Mouse (Mus musculus): ENCODE results near the gene Nphp4. TPM values are rescaled to one million over a fixed set of nuclear protein-coding genes. Genes with fewer than 3 reads are reported as not detected.
A peak's percentile ranks its signal among the peaks of the same experiment; 100 is the strongest.

The Nphp4 gene
- total RNA-seq, 1 experiment from 2014 or later = not detected

- ATAC-seq (replicated peaks; ENCODE audit: insufficient number of reproducible peaks, low FRiP score, low TSS enrichment, poor library complexity, severe bottlenecking) = no peak
These were observed 565 bp upstream of the Nphp4 start for GRCm38 (mm10) chr4:152475941-152476340.

- ATAC-seq (replicated peaks; ENCODE audit: insufficient number of reproducible peaks, low FRiP score, low TSS enrichment, poor library complexity, severe bottlenecking) = no peak
These were observed 580 bp downstream of the Nphp4 start for GRCm38 (mm10) chr4:152477106-152477465.

GRCm38 (mm10) chr4:152477466-152478223, 1.1 kb downstream of the Nphp4 start, which contains the start of gene Kcnab2:
Gene Kcnab2, minus strand, starts transcription at chr4:152477871.
- ATAC-seq (replicated peaks; ENCODE audit: insufficient number of reproducible peaks, low FRiP score, low TSS enrichment, poor library complexity, severe bottlenecking) = peak; percentile 96

GRCm38 (mm10) chr4:152478224-152478567, 1.7 kb downstream of the Nphp4 start:
- ATAC-seq (replicated peaks; ENCODE audit: insufficient number of reproducible peaks, low FRiP score, low TSS enrichment, poor library complexity, severe bottlenecking) = no peak

GRCm38 (mm10) chr4:152480426-152480825, 3.9 kb downstream of the Nphp4 start:
- no peak for ATAC-seq (replicated peaks; ENCODE audit: insufficient number of reproducible peaks, low FRiP score, low TSS enrichment, poor library complexity, severe bottlenecking)

GRCm38 (mm10) chr4:152488046-152488445, 11.5 kb downstream of the Nphp4 start:
- ATAC-seq (replicated peaks; ENCODE audit: insufficient number of reproducible peaks, low FRiP score, low TSS enrichment, poor library complexity, severe bottlenecking) = no peak

GRCm38 (mm10) chr4:152490311-152490710, 13.8 kb downstream of the Nphp4 start:
- ATAC-seq (replicated peaks; ENCODE audit: insufficient number of reproducible peaks, low FRiP score, low TSS enrichment, poor library complexity, severe bottlenecking) = no peak

- peak; percentile 64 for ATAC-seq (replicated peaks; ENCODE audit: insufficient number of reproducible peaks, low FRiP score, low TSS enrichment, poor library complexity, severe bottlenecking)
These were observed 14.9 kb downstream of the Nphp4 start for GRCm38 (mm10) chr4:152491250-152491899.

GRCm38 (mm10) chr4:152494360-152494879, 17.9 kb downstream of the Nphp4 start:
- ATAC-seq (replicated peaks; ENCODE audit: insufficient number of reproducible peaks, low FRiP score, low TSS enrichment, poor library complexity, severe bottlenecking) = no peak

GRCm38 (mm10) chr4:152512221-152512925, 35.9 kb downstream of the Nphp4 start:
- ATAC-seq (replicated peaks; ENCODE audit: insufficient number of reproducible peaks, low FRiP score, low TSS enrichment, poor library complexity, severe bottlenecking) = no peak

GRCm38 (mm10) chr4:152514884-152515283, 38.4 kb downstream of the Nphp4 start:
- no peak for ATAC-seq (replicated peaks; ENCODE audit: insufficient number of reproducible peaks, low FRiP score, low TSS enrichment, poor library complexity, severe bottlenecking)

- ATAC-seq (replicated peaks; ENCODE audit: insufficient number of reproducible peaks, low FRiP score, low TSS enrichment, poor library complexity, severe bottlenecking) = no peak
These were observed 42.6 kb downstream of the Nphp4 start for GRCm38 (mm10) chr4:152519106-152519505.

- 0 out of 2 replicates have a peak, but pooled peaks have one; percentile 34 for ATAC-seq (replicated peaks; ENCODE audit: insufficient number of reproducible peaks, low FRiP score, low TSS enrichment, poor library complexity, severe bottlenecking)
These were observed 43.6 kb downstream of the Nphp4 start for GRCm38 (mm10) chr4:152520083-152520482.

GRCm38 (mm10) chr4:152532872-152533271, 56.4 kb downstream of the Nphp4 start:
- no peak for ATAC-seq (replicated peaks; ENCODE audit: insufficient number of reproducible peaks, low FRiP score, low TSS enrichment, poor library complexity, severe bottlenecking)

- ATAC-seq (replicated peaks; ENCODE audit: insufficient number of reproducible peaks, low FRiP score, low TSS enrichment, poor library complexity, severe bottlenecking) = no peak
These were observed 63.2 kb downstream of the Nphp4 start for GRCm38 (mm10) chr4:152539756-152540155.

GRCm38 (mm10) chr4:152541172-152541571, 64.7 kb downstream of the Nphp4 start:
- ATAC-seq (replicated peaks; ENCODE audit: insufficient number of reproducible peaks, low FRiP score, low TSS enrichment, poor library complexity, severe bottlenecking) = no peak

- no peak for ATAC-seq (replicated peaks; ENCODE audit: insufficient number of reproducible peaks, low FRiP score, low TSS enrichment, poor library complexity, severe bottlenecking)
These were observed 65.9 kb downstream of the Nphp4 start for GRCm38 (mm10) chr4:152542447-152542846.

- no peak for ATAC-seq (replicated peaks; ENCODE audit: insufficient number of reproducible peaks, low FRiP score, low TSS enrichment, poor library complexity, severe bottlenecking)
These were observed 70.0 kb downstream of the Nphp4 start for GRCm38 (mm10) chr4:152546481-152546880.

GRCm38 (mm10) chr4:152547886-152548663, 71.6 kb downstream of the Nphp4 start:
- ATAC-seq (replicated peaks; ENCODE audit: insufficient number of reproducible peaks, low FRiP score, low TSS enrichment, poor library complexity, severe bottlenecking) = no peak

Measured in monocyte, adult 5-6 weeks (primary cell).